Mouse (Mus musculus): ENCODE data around the gene Moap1.

- TF ChIP-seq CTCF (conservative IDR thresholded peaks at IDR 0.05; ENCODE audit: low read length) (no peak), NANOG (IDR thresholded peaks at IDR 0.05; ENCODE audit: borderline replicate concordance, low read length) (no peak), POU5F1 (IDR thresholded peaks at IDR 0.05; ENCODE audit: borderline replicate concordance, low read length) (no peak)
Measured at GRCm38 (mm10) chr12:102771601-102772000, 28.1 kb upstream of the Moap1 start.
